Mouse (Mus musculus): ENCODE results near the gene Rpl18.

Rpl18 gene

DNA sequence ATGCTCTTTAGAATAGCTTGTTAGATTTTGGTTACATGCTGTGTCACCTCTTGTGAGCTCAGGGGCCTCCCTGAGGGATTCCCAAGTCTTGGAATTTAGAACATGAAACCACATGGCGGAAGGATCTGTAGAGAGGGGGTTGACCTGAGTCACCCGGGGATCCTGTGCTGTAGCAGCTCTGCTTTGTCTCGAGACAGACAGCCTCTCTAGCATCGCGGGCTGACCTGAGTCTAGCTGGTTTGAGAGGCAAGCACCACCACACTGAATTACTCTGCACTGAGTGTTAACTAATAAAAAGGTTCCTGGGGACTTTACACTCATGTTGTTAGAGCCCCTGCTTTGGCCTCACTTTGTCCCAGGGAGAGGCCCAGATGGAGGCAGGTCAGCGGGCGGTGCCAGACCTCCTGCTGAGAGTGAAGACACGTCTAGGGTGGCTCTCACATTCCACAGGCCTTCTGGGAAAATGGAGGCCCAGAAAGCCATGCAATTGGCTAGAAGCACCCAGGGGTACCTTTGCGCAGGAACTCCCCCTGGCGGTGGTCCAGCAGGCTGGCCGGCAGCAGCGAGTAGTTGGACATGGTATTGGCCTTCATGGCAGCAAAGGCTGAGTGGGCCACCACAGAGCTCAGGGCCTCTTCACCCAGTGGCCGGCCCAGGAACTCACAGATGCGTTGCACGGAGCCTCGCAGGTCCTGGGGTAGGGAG is 15.6 kb downstream of the Rpl18 start:
- DNase-seq (ENCODE audit: low spot score in 2 of 2), result no peak

DNA sequence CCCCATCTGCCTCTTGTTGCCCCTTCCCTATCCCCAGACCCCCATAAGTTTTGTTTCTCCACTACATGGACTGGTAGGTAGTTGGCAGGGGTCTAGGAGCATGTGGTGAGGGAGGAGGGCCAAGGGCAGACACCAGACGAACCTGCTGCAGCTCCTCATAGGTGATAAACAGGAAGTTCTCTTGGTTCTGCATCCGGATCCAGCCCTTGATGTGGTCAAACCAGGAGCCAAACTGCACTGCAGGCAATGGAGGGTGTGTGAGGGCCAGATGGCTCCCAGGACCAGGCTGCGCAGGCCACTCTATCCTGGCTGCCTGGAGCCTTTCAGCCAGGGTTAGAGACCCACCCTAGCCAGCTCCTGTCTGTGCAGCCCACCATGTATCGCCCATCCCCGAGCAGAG is 18.2 kb downstream of the Rpl18 start:
- DNase-seq (ENCODE audit: low spot score in 2 of 2), result no peak

- peak in 1 of 2 experiments; percentile 67 for DNase-seq (ENCODE audit: low spot score in 2 of 2)
Observed at GRCm38 (mm10) chr7:45739162-45739763, 24.0 kb downstream of the Rpl18 start.

DNA sequence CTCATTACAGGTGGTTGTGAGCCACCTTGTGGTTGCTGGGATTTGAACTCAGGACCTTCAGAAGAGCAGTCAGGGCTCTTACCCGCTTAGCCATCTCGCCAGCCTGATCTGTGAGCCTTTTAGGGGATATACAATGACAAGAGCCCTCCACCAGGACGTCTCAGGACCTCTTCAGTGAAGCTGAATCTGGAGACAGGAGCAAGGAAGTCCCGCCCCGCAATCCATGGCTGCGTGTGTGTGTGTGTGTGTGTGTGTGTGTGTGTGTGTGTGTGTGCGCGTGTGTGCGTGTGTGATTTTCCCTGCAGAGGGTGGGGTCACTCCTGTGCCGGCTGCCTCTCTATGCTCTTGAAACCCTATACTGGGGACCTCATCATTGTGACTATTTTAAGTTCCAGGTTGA is 24.6 kb downstream of the Rpl18 start:
- DNase-seq (ENCODE audit: low spot score in 2 of 2), result no peak

GRCm38 (mm10) chr7:45741308-45741707 is 26.1 kb downstream of the Rpl18 start:
- DNase-seq (ENCODE audit: low spot score in 2 of 2), result no peak

DNA sequence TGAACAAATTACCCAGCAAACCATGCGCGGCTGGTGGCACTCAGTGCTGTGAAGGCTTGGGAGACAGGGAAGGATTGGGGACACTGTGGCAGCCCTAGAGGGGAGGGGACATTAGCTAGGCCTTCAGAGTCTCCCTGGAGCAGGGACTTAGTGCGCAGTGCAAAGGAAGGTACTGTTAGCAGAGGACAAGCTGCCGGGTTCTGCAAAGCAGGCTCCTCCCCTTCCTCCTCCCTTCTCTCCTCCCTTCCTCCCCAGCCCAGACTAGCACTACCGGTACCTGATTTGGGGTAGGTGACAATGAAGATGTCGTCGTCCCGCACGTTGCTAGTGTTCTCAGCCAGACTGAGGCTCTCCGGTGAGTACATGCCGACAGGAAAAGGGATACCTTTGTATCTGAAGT is 26.5 kb downstream of the Rpl18 start:
- DNase-seq (ENCODE audit: low spot score in 2 of 2), result no peak

DNA sequence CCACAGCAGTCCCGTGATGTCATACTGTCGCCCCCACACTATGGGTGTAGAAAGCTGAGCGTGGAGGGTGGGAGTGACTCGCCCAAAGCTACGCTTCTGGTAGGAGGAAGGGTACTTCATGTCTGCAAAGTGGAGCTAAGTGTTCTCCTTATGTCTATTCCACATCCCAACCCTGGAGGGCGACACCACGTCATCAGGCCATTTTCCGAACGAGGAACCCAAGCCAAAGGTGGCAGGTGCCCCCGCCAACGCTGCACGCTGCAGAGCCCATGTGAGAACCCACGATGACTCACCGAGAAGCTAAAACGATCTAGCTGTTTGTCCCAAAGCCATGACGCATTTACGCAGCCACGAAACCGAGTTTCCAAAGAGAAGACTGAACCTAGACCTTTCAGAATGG is 27.1 kb downstream of the Rpl18 start:
- DNase-seq (ENCODE audit: low spot score in 2 of 2), result no peak

DNA sequence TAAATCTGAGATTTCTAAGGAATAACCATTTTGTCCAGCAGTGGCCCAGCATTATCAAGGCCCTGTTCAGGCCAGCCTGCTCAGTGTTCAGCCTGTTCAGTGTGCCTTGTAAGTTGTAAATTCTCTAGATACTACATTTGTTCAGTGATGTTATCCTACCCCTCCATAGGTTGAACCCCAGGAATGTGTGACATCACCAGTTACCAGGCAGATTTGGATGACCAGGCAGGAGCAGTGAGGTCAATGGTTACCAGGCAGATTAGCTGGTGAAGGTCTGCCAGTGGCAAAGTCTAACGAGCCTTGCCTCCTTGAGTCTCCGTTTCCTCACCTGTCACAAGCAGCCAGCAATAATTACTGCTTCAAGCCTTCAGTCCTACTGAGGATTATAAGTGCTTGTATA is 29.1 kb downstream of the Rpl18 start:
- DNase-seq (ENCODE audit: low spot score in 2 of 2), result no peak

GRCm38 (mm10) chr7:45746518-45746917 is 31.3 kb downstream of the Rpl18 start:
- DNase-seq (ENCODE audit: low spot score in 2 of 2), result no peak

- DNase-seq (ENCODE audit: low spot score in 2 of 2), result no peak
Observed at GRCm38 (mm10) chr7:45747450-45747849, 32.2 kb downstream of the Rpl18 start.

GRCm38 (mm10) chr7:45748110-45748509 is 32.9 kb downstream of the Rpl18 start:
- DNase-seq (ENCODE audit: low spot score in 2 of 2), result no peak

GRCm38 (mm10) chr7:45749401-45749800 is 34.1 kb downstream of the Rpl18 start:
- no peak for DNase-seq (ENCODE audit: low spot score in 2 of 2)

DNA sequence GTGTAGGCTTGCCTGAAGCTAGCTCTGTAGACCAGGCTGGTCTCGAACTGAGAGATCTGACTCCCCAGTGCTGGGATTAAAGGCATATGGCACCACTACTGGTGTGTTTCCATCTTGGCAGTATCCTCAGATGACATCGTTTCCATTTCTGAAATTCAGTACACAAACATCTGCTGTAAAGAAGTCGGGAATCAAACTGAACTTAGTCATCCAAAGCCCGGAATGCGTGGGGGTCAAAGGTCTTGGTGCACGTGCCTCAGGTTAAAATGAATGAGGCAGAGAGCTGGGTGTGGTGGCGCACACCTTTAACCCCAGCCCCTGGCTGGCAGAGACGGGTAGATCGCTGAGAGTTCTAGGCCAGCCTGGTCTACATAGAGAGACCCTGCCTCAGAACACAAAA is 34.9 kb downstream of the Rpl18 start:
- DNase-seq (ENCODE audit: low spot score in 2 of 2), result no peak

DNA sequence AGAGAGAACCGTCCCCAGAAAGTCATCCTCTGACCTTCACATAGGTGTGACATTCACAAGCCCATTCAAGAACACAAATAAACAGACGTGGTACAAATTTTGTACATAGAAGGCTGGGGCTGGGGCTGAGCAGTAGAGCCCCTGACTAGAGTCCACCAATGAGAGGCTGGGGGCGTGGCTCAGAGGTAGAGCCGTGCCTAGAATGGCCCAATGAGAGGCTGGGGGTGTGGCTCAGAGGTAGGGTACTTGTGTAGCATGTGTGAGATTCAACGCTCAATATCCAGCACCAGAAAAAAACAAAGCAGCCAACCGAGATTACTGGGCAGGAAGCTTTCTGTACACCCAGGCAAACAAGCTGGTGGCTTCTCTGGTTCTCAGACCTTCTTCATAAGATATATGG is 40.4 kb downstream of the Rpl18 start:
- no peak for DNase-seq (ENCODE audit: low spot score in 2 of 2)

DNA sequence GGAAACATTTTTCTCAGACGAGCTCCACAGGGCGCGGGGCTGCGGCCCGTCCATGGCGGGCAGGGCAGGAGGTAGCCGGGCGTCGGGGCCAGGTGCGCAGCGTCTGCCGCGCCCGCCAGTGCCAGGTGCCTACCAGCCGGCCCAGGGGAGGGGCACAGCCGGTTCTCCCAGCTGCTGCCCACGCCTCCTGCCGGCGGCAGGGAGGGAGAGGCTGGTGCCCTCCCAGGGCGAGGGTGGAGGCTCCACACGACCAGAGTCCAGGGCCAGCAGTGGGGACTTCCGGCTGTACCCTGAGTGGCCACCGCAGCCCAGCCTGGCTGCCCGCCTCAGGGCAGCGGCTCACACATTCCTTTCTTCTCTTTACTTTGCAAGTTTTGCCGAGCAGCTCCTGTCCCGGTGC is 44.1 kb downstream of the Rpl18 start:
- no peak for DNase-seq (ENCODE audit: low spot score in 2 of 2)

DNA sequence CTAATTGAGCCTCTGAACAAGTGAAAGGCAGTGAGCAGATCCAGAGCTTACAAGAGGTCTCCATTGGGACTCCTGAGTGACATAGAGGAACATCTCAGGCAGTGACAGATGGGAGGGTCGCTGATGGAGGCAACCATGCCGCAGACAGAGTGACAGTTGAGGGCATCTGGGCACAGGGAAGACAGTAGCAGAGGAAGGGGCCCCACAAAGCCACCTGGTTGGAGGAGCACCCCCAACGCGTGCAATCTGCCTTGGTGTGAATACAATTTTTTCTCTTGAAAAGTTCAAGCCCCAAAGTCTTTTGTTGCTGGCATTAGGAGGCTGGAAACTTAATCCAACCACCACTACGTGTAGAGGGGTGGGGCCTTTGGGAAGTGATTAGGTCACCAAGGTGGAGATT is 44.9 kb downstream of the Rpl18 start:
- no peak for DNase-seq (ENCODE audit: low spot score in 2 of 2)

DNA sequence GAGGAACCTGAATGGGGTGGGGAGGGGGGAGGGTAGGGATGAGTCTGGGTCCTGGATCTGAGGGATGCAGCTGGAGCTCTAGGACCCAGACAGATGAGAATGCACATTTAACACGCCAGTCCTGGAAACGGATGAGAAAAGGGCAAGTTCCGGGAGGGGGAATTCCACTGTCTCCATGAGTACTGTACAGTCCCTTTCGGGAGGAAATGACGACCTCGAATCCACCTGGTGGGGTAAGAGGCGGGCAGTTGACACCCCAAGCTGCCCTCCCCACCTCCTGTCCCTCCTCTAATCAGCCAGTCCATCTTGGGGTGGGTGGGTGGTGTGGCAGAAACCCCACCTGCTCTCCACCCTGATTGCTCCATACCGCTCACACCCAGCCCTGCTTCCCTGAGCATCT is 50.7 kb downstream of the Rpl18 start:
- no peak for DNase-seq (ENCODE audit: low spot score in 2 of 2)

DNA sequence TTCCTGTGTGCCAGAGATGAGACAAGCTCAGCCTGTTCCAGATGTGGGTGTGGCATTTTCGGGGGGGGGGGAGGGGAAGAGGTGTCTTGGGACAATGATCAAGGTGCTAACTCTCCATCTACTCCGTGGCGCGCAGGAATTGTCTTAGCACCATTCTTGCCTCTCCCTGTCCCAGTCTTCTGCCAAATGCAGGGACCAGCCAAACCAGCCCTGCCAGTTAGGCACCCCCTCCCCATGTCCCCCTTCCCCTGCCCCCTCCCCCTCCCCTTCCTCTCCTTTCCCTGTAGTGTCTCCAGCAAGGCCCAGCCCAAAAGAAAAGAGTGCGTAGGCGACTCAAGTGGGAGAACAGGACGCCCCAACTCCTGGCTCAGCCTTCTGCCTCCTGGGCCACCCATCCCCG is 51.5 kb downstream of the Rpl18 start:
- no peak for DNase-seq (ENCODE audit: low spot score in 2 of 2)

- no peak for DNase-seq (ENCODE audit: low spot score in 2 of 2)
Observed at GRCm38 (mm10) chr7:45767500-45767899, 52.2 kb downstream of the Rpl18 start.

Measured in heart, adult 9 months (tissue).